Mouse (Mus musculus) intestine, embryonic 14.5 days (tissue): ENCODE measurements around the gene Scamp1. TPM values are rescaled to one million over a fixed set of nuclear protein-coding genes. Genes with fewer than 3 reads are reported as not detected.

Experiments used
- ATAC-seq: fragments of 200-750 bp; cut with Nextera tagmentation; replicated peaks from 2 replicates; pipeline ENCODE4 v1.8.0; 2017; ENCODE audit warnings: low read depth, moderate number of reproducible peaks, moderate TSS enrichment, moderate library complexity; ENCODE audit not compliant: low FRiP score, low TSS enrichment
- DNase-seq: peaks from one replicate; pipeline ENCODE4 v3.0.0-alpha.2; 2018; ENCODE audit warnings: low spot score
- H3K27ac ChIP-seq: fragments of 300-500 bp; sonication (generic); 2 replicates; pipeline ENCODE4 v1.5.1; 2014; ENCODE audit warnings: low read depth, mild to moderate bottlenecking, control low read depth
- H3K27me3 ChIP-seq: fragments of 300-500 bp; sonication (generic); replicated peaks from 2 replicates; pipeline ENCODE4 v1.6.1; 2014; ENCODE audit warnings: low read length, control low read depth; ENCODE audit not compliant: control insufficient read depth, insufficient read depth
- H3K36me3 ChIP-seq: fragments of 300-500 bp; sonication (generic); 2 replicates; pipeline ENCODE4 v1.6.1; 2014; ENCODE audit warnings: low read length, control low read depth; ENCODE audit not compliant: control insufficient read depth, insufficient read depth
- H3K4me1 ChIP-seq: fragments of 300-500 bp; sonication (generic); replicated peaks from 2 replicates; pipeline ENCODE4 v1.6.1; 2014; ENCODE audit warnings: low read length, control low read depth, mixed read lengths; ENCODE audit not compliant: control insufficient read depth, insufficient read depth
- H3K4me2 ChIP-seq: fragments of 300-500 bp; sonication (generic); 2 replicates; pipeline ENCODE4 v1.6.1; 2014; ENCODE audit warnings: low read length
- H3K4me3 ChIP-seq: fragments of 300-500 bp; sonication (generic); 2 replicates; pipeline ENCODE4 v1.5.1; 2014; ENCODE audit warnings: low read depth, low read length, control low read depth, mixed read lengths
- H3K9ac ChIP-seq: fragments of 300-500 bp; sonication (generic); 2 replicates; pipeline ENCODE4 v1.6.1; 2014; ENCODE audit warnings: mild to moderate bottlenecking, low read length
- H3K9me3 ChIP-seq: fragments of 300-500 bp; sonication (generic); 2 replicates; pipeline ENCODE4 v1.6.1; 2016; ENCODE audit warnings: low read length, control low read depth; ENCODE audit not compliant: control insufficient read depth
- WGBS: fragments of 180-500 bp; shearing (Covaris S2); extraction: QIAGEN DNeasy Blood & Tissue Kit; methylation state at CpG from one replicate; pipeline ENCODE4 v1.1.7; 2014; 5-methylcytosine and 5-hydroxymethylcytosine counted together
- polyA plus RNA-seq: library from polyadenylated mRNA; unstranded; fragments of >200 nt; fragmentation: Nextera tagmentation; extraction: Ambion mirVana; gene quantifications from 2 replicates; pipeline ENCODE4 v1.2.1, GENCODE M21; 2014

Scamp1 gene
- polyA plus RNA-seq, 1 experiment from 2014 or later, result 30.2 TPM

- no peak overlapping the region for H3K9ac ChIP-seq
Measured at GRCm38 (mm10) chr13:94205234-94205633, 80.4 kb downstream of the Scamp1 start.

GRCm38 (mm10) chr13:94199829-94200228 lies 85.8 kb downstream of the Scamp1 start:
- H3K27me3 ChIP-seq, result no peaks in the 10 kb centered on the region
- no peak overlapping the region for H3K4me2 ChIP-seq
- H3K4me3 ChIP-seq, result no peak overlapping the region
- WGBS, result 37% methylated on average over 8 of the region's 8 CpGs
- H3K36me3 ChIP-seq, result peaks cover 17% of the 10 kb centered on the region
- DNase-seq (no peak), ATAC-seq (no peak)
- H3K27ac ChIP-seq, result no peak overlapping the region
- H3K9ac ChIP-seq, result no peak overlapping the region
- no peaks in the 10 kb centered on the region for H3K4me1 ChIP-seq
- no peaks in the 10 kb centered on the region for H3K9me3 ChIP-seq

More at GRCm38 (mm10) chr13:94205234-94205633, 80.4 kb downstream of the Scamp1 start:
- Histone ChIP-seq H3K9me3 (peaks cover 3% of the 10 kb centered on the region; the same call in 1 of the 2 replicates), H3K4me3 (no peak overlapping the region), H3K36me3 (peaks cover 26% of the 10 kb centered on the region), H3K4me2 (no peak overlapping the region), H3K27me3 (no peaks in the 10 kb centered on the region), H3K4me1 (no peaks in the 10 kb centered on the region), H3K27ac (no peak overlapping the region)
- WGBS, result 9% methylated on average over 6 of the region's 6 CpGs
- no peak for DNase-seq
- ATAC-seq, result peak; percentile 68; the same call in 1 of the 2 replicates

- no peak overlapping the region for H3K27ac ChIP-seq
- H3K9ac ChIP-seq, result no peak overlapping the region
- H3K4me3 ChIP-seq, result no peak overlapping the region
- no peaks in the 10 kb centered on the region for H3K4me1 ChIP-seq
- DNase-seq (no peak), ATAC-seq (no peak)
- no peaks in the 10 kb centered on the region for H3K27me3 ChIP-seq
- 86% methylated on average over 6 of the region's 6 CpGs for WGBS
- H3K36me3 ChIP-seq, result peaks cover 13% of the 10 kb centered on the region
- H3K4me2 ChIP-seq, result no peak overlapping the region
- no peaks in the 10 kb centered on the region for H3K9me3 ChIP-seq
Measured at GRCm38 (mm10) chr13:94198616-94199015, 87.0 kb downstream of the Scamp1 start.

GRCm38 (mm10) chr13:94193227-94193626 lies 92.4 kb downstream of the Scamp1 start:
- no peak overlapping the region for H3K9ac ChIP-seq
- H3K27me3 ChIP-seq, result no peaks in the 10 kb centered on the region
- H3K4me3 ChIP-seq, result no peak overlapping the region
- peaks cover 10% of the 10 kb centered on the region for H3K36me3 ChIP-seq
- no peak overlapping the region for H3K4me2 ChIP-seq
- ATAC-seq (peak; percentile 61; the same call in 1 of the 2 replicates), DNase-seq (no peak)
- 77% methylated on average over 4 of the region's 4 CpGs for WGBS
- no peaks in the 10 kb centered on the region; the same call in 1 of the 2 replicates for H3K4me1 ChIP-seq
- no peaks in the 10 kb centered on the region for H3K9me3 ChIP-seq
- no peak overlapping the region for H3K27ac ChIP-seq

- peak; percentile 56; the same call in 1 of the 2 replicates for ATAC-seq
- no peak overlapping the region for H3K4me3 ChIP-seq
- H3K36me3 ChIP-seq, result no peaks in the 10 kb centered on the region; the same call in 1 of the 2 replicates
- H3K27me3 ChIP-seq, result no peaks in the 10 kb centered on the region
- peak overlapping the region; percentile 14; the same call in 1 of the 2 replicates for H3K27ac ChIP-seq
- WGBS, result 93% methylated on average over 1 of the region's 1 CpGs
- DNase-seq, result no peak
- H3K4me2 ChIP-seq, result no peak overlapping the region
- H3K9me3 ChIP-seq, result no peaks in the 10 kb centered on the region
- peaks cover 3% of the 10 kb centered on the region; the same call in 1 of the 2 replicates for H3K4me1 ChIP-seq
- H3K9ac ChIP-seq, result no peak overlapping the region
Measured at GRCm38 (mm10) chr13:94190386-94190785, 95.3 kb downstream of the Scamp1 start.

GRCm38 (mm10) chr13:94188200-94189086 lies 97.2 kb downstream of the Scamp1 start:
- Histone ChIP-seq H3K27ac (no peak overlapping the region), H3K9ac (no peak overlapping the region), H3K27me3 (no peaks in the 10 kb centered on the region), H3K4me2 (no peak overlapping the region), H3K36me3 (no peaks in the 10 kb centered on the region), H3K4me3 (no peak overlapping the region), H3K4me1 (peaks cover 3% of the 10 kb centered on the region; the same call in 1 of the 2 replicates), H3K9me3 (no peaks in the 10 kb centered on the region)
- ATAC-seq (no peak), DNase-seq (no peak)
- 68% methylated on average over 10 of the region's 10 CpGs for WGBS

GRCm38 (mm10) chr13:94185631-94186030 lies 100.0 kb downstream of the Scamp1 start:
- Histone ChIP-seq H3K9ac (no peak overlapping the region), H3K4me1 (peaks cover 3% of the 10 kb centered on the region; the same call in 1 of the 2 replicates), H3K36me3 (no peaks in the 10 kb centered on the region), H3K27ac (no peak overlapping the region), H3K4me3 (no peak overlapping the region), H3K9me3 (no peaks in the 10 kb centered on the region), H3K4me2 (no peak overlapping the region), H3K27me3 (no peaks in the 10 kb centered on the region)
- no peak for DNase-seq
- WGBS, result 68% methylated on average over 6 of the region's 6 CpGs
- ATAC-seq, result no peak

GRCm38 (mm10) chr13:94184726-94185456 lies 100.8 kb downstream of the Scamp1 start:
- Histone ChIP-seq H3K4me1 (peaks cover 3% of the 10 kb centered on the region; the same call in 1 of the 2 replicates), H3K27me3 (no peaks in the 10 kb centered on the region), H3K9ac (no peak overlapping the region), H3K9me3 (no peaks in the 10 kb centered on the region), H3K4me2 (no peak overlapping the region), H3K4me3 (no peak overlapping the region), H3K27ac (no peak overlapping the region), H3K36me3 (no peaks in the 10 kb centered on the region)
- WGBS, result 90% methylated on average over 10 of the region's 10 CpGs
- ATAC-seq, result no peak
- DNase-seq, result no peak
